Mouse (Mus musculus): ENCODE measurements around the gene Camk2n2.
"Not testable (repeated sequence)": the region's sequence is repeated elsewhere in the genome, so short reads cannot be mapped to it uniquely, and the experiment has no call there.

Gene Camk2n2

GRCm38 (mm10) chr16:20621191-20621990 is at the start of gene Camk2n2:
Gene Camk2n2 (minus strand): TSS chr16:20621287.
- DNase-seq = peak; percentile 48 to 67

- no peak for DNase-seq
These were observed 49.2 kb upstream of the Camk2n2 start for GRCm38 (mm10) chr16:20670291-20670690.

- DNase-seq = not testable (repeated sequence)
These were observed 46.9 kb upstream of the Camk2n2 start, which contains the start of gene Eif4g1 for GRCm38 (mm10) chr16:20668013-20668412. Gene Eif4g1 (plus strand): TSS chr16:20668313.

GRCm38 (mm10) chr16:20657661-20658060 is 36.6 kb upstream of the Camk2n2 start:
- no peak for DNase-seq

- no peak for DNase-seq
These were observed 32.2 kb upstream of the Camk2n2 start for GRCm38 (mm10) chr16:20653315-20653714.

GRCm38 (mm10) chr16:20651947-20652310 is 30.8 kb upstream of the Camk2n2 start:
- DNase-seq = no peak

GRCm38 (mm10) chr16:20651076-20651946 is 30.2 kb upstream of the Camk2n2 start, which contains the start of gene Psmd2:
Gene Psmd2 (plus strand): TSS chr16:20651652.
- peak; percentile 88 to 97 for DNase-seq

- no peak for DNase-seq
These were observed 22.8 kb upstream of the Camk2n2 start for GRCm38 (mm10) chr16:20643911-20644310.

- peak in 1 of 2 experiments; percentile 56 for DNase-seq
These were observed 21.1 kb upstream of the Camk2n2 start for GRCm38 (mm10) chr16:20642161-20642560.

GRCm38 (mm10) chr16:20638367-20638766 is 17.3 kb upstream of the Camk2n2 start:
- DNase-seq = no peak

GRCm38 (mm10) chr16:20637410-20637809 is 16.3 kb upstream of the Camk2n2 start:
- DNase-seq = no peak

- no peak for DNase-seq
These were observed 8.9 kb upstream of the Camk2n2 start, which contains the start of gene Ece2 for GRCm38 (mm10) chr16:20629731-20630634. Gene Ece2 (plus strand): TSS chr16:20629828.

GRCm38 (mm10) chr16:20628871-20629391 is 7.8 kb upstream of the Camk2n2 start:
- no peak for DNase-seq

- DNase-seq = no peak
These were observed 2.1 kb upstream of the Camk2n2 start for GRCm38 (mm10) chr16:20623211-20623610.

GRCm38 (mm10) chr16:20621991-20622685 is 1.1 kb upstream of the Camk2n2 start:
- no peak for DNase-seq

- no peak for DNase-seq
These were observed 316 bp downstream of the Camk2n2 start for GRCm38 (mm10) chr16:20620751-20621190.

- no peak for DNase-seq
These were observed 720 bp downstream of the Camk2n2 start for GRCm38 (mm10) chr16:20620399-20620735.

GRCm38 (mm10) chr16:20619541-20620398 is 1.3 kb downstream of the Camk2n2 start:
- no peak for DNase-seq

- DNase-seq = peak; percentile 75 to 79
These were observed 9.5 kb downstream of the Camk2n2 start, which contains the start of the genes Eef1akmt4, Gm49333 and Alg3 for GRCm38 (mm10) chr16:20611357-20612227. Gene Eef1akmt4 (plus strand): TSS chr16:20611593. Gene Gm49333 (plus strand): TSS chr16:20611610. Gene Alg3 (minus strand): TSS chr16:20611735.
